Mouse (Mus musculus): ENCODE measurements at regions not wholly inside any gene's neighbourhood (a gene's known extent, or its start where the extent isn't known, plus 50 kb on each side); places are given as distances from the start of the nearest gene placed in this dataset.
"Not testable (repeated sequence)": the region's sequence is repeated elsewhere in the genome, so short reads cannot be mapped to it uniquely, and the experiment has no call there.

- TF ChIP-seq CEBPB (IDR thresholded peaks at IDR 0.05; ENCODE audit: low read depth); CTCF (IDR thresholded peaks at IDR 0.05; ENCODE audit: control insufficient read depth, insufficient read depth, insufficient read length); MAX (IDR thresholded peaks at IDR 0.05); MYOD1 (IDR thresholded peaks at IDR 0.05; ENCODE audit: control insufficient read depth, insufficient read length, low read depth); FOSL1 (IDR thresholded peaks at IDR 0.05; ENCODE audit: insufficient read depth, low read length, poor library complexity, severe bottlenecking): not testable (repeated sequence)
These were observed 53.5 kb upstream of the Ppp1r12a start for GRCm38 (mm10) chr10:108108500-108108899.

All from C2C12 (cell line).